Mouse (Mus musculus): ENCODE measurements at regions not wholly inside any gene's neighbourhood (a gene's known extent, or its start where the extent isn't known, plus 50 kb on each side); places are given as distances from the start of the nearest gene placed in this dataset.

GRCm38 (mm10) chr13:63627184-63627893, 53.9 kb upstream of the Ptch1 start:
- Histone ChIP-seq H3K4me3 (ENCODE audit: low read depth, low read length) (no peak overlapping the region), H3K4me2 (no peak overlapping the region), H3K27ac (ENCODE audit: low read depth, low read length) (no peak overlapping the region), H3K4me1 (ENCODE audit: control insufficient read depth, insufficient read depth, low read length) (no peaks in the 10 kb centered on the region), H3K9me3 (replicated peaks; ENCODE audit: control insufficient read depth, low read length) (no peaks in the 10 kb centered on the region), H3K36me3 (ENCODE audit: control insufficient read depth, insufficient read depth, low read length) (no peaks in the 10 kb centered on the region), H3K27me3 (ENCODE audit: control insufficient read depth, insufficient read depth, low read length) (no peaks in the 10 kb centered on the region), H3K9ac (ENCODE audit: low read depth, low read length) (no peak overlapping the region)
- ATAC-seq (replicated peaks; ENCODE audit: insufficient number of reproducible peaks, low FRiP score, low TSS enrichment) = no peak
- WGBS (ENCODE audit: insufficient replicate concordance) = 74% methylated on average over 20 of the region's 20 CpGs

- Histone ChIP-seq H3K4me1 (ENCODE audit: control insufficient read depth, insufficient read depth, low read length) (no peaks in the 10 kb centered on the region), H3K36me3 (ENCODE audit: control insufficient read depth, insufficient read depth, low read length) (no peaks in the 10 kb centered on the region), H3K27ac (ENCODE audit: low read depth, low read length) (no peak overlapping the region), H3K4me3 (ENCODE audit: low read depth, low read length) (no peak overlapping the region), H3K27me3 (ENCODE audit: control insufficient read depth, insufficient read depth, low read length) (no peaks in the 10 kb centered on the region), H3K9ac (ENCODE audit: low read depth, low read length) (no peak overlapping the region), H3K4me2 (no peak overlapping the region), H3K9me3 (replicated peaks; ENCODE audit: control insufficient read depth, low read length) (no peaks in the 10 kb centered on the region)
- 91% methylated on average over 4 of the region's 4 CpGs for WGBS (ENCODE audit: insufficient replicate concordance)
- ATAC-seq (replicated peaks; ENCODE audit: insufficient number of reproducible peaks, low FRiP score, low TSS enrichment) = no peak
These were observed 54.5 kb upstream of the Ptch1 start for GRCm38 (mm10) chr13:63627894-63628287.

- Histone ChIP-seq H3K4me1 (ENCODE audit: control insufficient read depth, insufficient read depth, low read length) (no peaks in the 10 kb centered on the region), H3K4me2 (no peak overlapping the region), H3K27me3 (ENCODE audit: control insufficient read depth, insufficient read depth, low read length) (no peaks in the 10 kb centered on the region), H3K4me3 (ENCODE audit: low read depth, low read length) (no peak overlapping the region), H3K9ac (ENCODE audit: low read depth, low read length) (no peak overlapping the region), H3K27ac (ENCODE audit: low read depth, low read length) (no peak overlapping the region), H3K36me3 (ENCODE audit: control insufficient read depth, insufficient read depth, low read length) (no peaks in the 10 kb centered on the region), H3K9me3 (replicated peaks; ENCODE audit: control insufficient read depth, low read length) (no peaks in the 10 kb centered on the region)
- 59% methylated on average over 5 of the region's 5 CpGs for WGBS (ENCODE audit: insufficient replicate concordance)
- no peak for ATAC-seq (replicated peaks; ENCODE audit: insufficient number of reproducible peaks, low FRiP score, low TSS enrichment)
These were observed 58.5 kb upstream of the Ptch1 start for GRCm38 (mm10) chr13:63631771-63632347.

- 84% methylated on average over 2 of the region's 2 CpGs for WGBS (ENCODE audit: insufficient replicate concordance)
- Histone ChIP-seq H3K4me1 (ENCODE audit: control insufficient read depth, insufficient read depth, low read length) (no peaks in the 10 kb centered on the region), H3K36me3 (ENCODE audit: control insufficient read depth, insufficient read depth, low read length) (no peaks in the 10 kb centered on the region), H3K27me3 (ENCODE audit: control insufficient read depth, insufficient read depth, low read length) (no peaks in the 10 kb centered on the region), H3K9ac (ENCODE audit: low read depth, low read length) (no peak overlapping the region), H3K4me2 (no peak overlapping the region), H3K9me3 (replicated peaks; ENCODE audit: control insufficient read depth, low read length) (no peaks in the 10 kb centered on the region), H3K4me3 (ENCODE audit: low read depth, low read length) (no peak overlapping the region), H3K27ac (ENCODE audit: low read depth, low read length) (no peak overlapping the region)
- ATAC-seq (replicated peaks; ENCODE audit: insufficient number of reproducible peaks, low FRiP score, low TSS enrichment) = no peak
These were observed 60.9 kb upstream of the Ptch1 start for GRCm38 (mm10) chr13:63634294-63634693.

GRCm38 (mm10) chr13:63641649-63642226, 68.3 kb upstream of the Ptch1 start:
- 0 out of 2 replicates have a peak, but pooled peaks have one; percentile 20 for ATAC-seq (replicated peaks; ENCODE audit: insufficient number of reproducible peaks, low FRiP score, low TSS enrichment)
- H3K9me3 ChIP-seq (replicated peaks; ENCODE audit: control insufficient read depth, low read length) = 0 out of 2 replicates have a peak, but pooled peaks cover 3% of the 10 kb centered on the region
- H3K27ac ChIP-seq (ENCODE audit: low read depth, low read length) = no peak overlapping the region
- 44% methylated on average over 12 of the region's 12 CpGs for WGBS (ENCODE audit: insufficient replicate concordance)
- no peak overlapping the region for H3K4me2 ChIP-seq
- peaks cover 12% of the 10 kb centered on the region for H3K4me1 ChIP-seq (ENCODE audit: control insufficient read depth, insufficient read depth, low read length)
- H3K4me3 ChIP-seq (ENCODE audit: low read depth, low read length) = no peak overlapping the region
- H3K9ac ChIP-seq (ENCODE audit: low read depth, low read length) = no peak overlapping the region
- H3K27me3 ChIP-seq (ENCODE audit: control insufficient read depth, insufficient read depth, low read length) = no peaks in the 10 kb centered on the region
- no peaks in the 10 kb centered on the region for H3K36me3 ChIP-seq (ENCODE audit: control insufficient read depth, insufficient read depth, low read length)

GRCm38 (mm10) chr13:63642617-63643016, 69.2 kb upstream of the Ptch1 start:
- Histone ChIP-seq H3K4me2 (no peak overlapping the region), H3K27me3 (ENCODE audit: control insufficient read depth, insufficient read depth, low read length) (no peaks in the 10 kb centered on the region), H3K9ac (ENCODE audit: low read depth, low read length) (no peak overlapping the region), H3K4me1 (ENCODE audit: control insufficient read depth, insufficient read depth, low read length) (peaks cover 12% of the 10 kb centered on the region), H3K4me3 (ENCODE audit: low read depth, low read length) (no peak overlapping the region), H3K36me3 (ENCODE audit: control insufficient read depth, insufficient read depth, low read length) (no peaks in the 10 kb centered on the region), H3K9me3 (replicated peaks; ENCODE audit: control insufficient read depth, low read length) (0 out of 2 replicates have a peak, but pooled peaks cover 3% of the 10 kb centered on the region), H3K27ac (ENCODE audit: low read depth, low read length) (peak overlapping the region; percentile 89)
- ATAC-seq (replicated peaks; ENCODE audit: insufficient number of reproducible peaks, low FRiP score, low TSS enrichment) = peak; percentile 81
- WGBS (ENCODE audit: insufficient replicate concordance) = 32% methylated on average over 5 of the region's 5 CpGs

GRCm38 (mm10) chr13:63643394-63643793, 70.0 kb upstream of the Ptch1 start:
- H3K9me3 ChIP-seq (replicated peaks; ENCODE audit: control insufficient read depth, low read length) = 0 out of 2 replicates have a peak, but pooled peaks cover 3% of the 10 kb centered on the region
- no peak for ATAC-seq (replicated peaks; ENCODE audit: insufficient number of reproducible peaks, low FRiP score, low TSS enrichment)
- 50% methylated on average over 2 of the region's 2 CpGs for WGBS (ENCODE audit: insufficient replicate concordance)
- no peak overlapping the region for H3K4me2 ChIP-seq
- no peak overlapping the region for H3K9ac ChIP-seq (ENCODE audit: low read depth, low read length)
- H3K36me3 ChIP-seq (ENCODE audit: control insufficient read depth, insufficient read depth, low read length) = no peaks in the 10 kb centered on the region
- H3K4me1 ChIP-seq (ENCODE audit: control insufficient read depth, insufficient read depth, low read length) = peaks cover 12% of the 10 kb centered on the region
- peak overlapping the region; percentile 89 for H3K27ac ChIP-seq (ENCODE audit: low read depth, low read length)
- no peaks in the 10 kb centered on the region for H3K27me3 ChIP-seq (ENCODE audit: control insufficient read depth, insufficient read depth, low read length)
- H3K4me3 ChIP-seq (ENCODE audit: low read depth, low read length) = no peak overlapping the region

- Histone ChIP-seq H3K4me3 (ENCODE audit: low read depth, low read length) (no peak overlapping the region), H3K9ac (ENCODE audit: low read depth, low read length) (no peak overlapping the region), H3K36me3 (ENCODE audit: control insufficient read depth, insufficient read depth, low read length) (no peaks in the 10 kb centered on the region), H3K4me1 (ENCODE audit: control insufficient read depth, insufficient read depth, low read length) (peaks cover 12% of the 10 kb centered on the region), H3K4me2 (no peak overlapping the region), H3K9me3 (replicated peaks; ENCODE audit: control insufficient read depth, low read length) (0 out of 2 replicates have a peak, but pooled peaks cover 3% of the 10 kb centered on the region), H3K27me3 (ENCODE audit: control insufficient read depth, insufficient read depth, low read length) (no peaks in the 10 kb centered on the region), H3K27ac (ENCODE audit: low read depth, low read length) (no peak overlapping the region)
- 86% methylated on average over 5 of the region's 5 CpGs for WGBS (ENCODE audit: insufficient replicate concordance)
- ATAC-seq (replicated peaks; ENCODE audit: insufficient number of reproducible peaks, low FRiP score, low TSS enrichment) = no peak
These were observed 70.9 kb upstream of the Ptch1 start for GRCm38 (mm10) chr13:63644308-63644707.
